Mouse (Mus musculus): ENCODE data around the gene Anxa2.

Anxa2 gene

DNA sequence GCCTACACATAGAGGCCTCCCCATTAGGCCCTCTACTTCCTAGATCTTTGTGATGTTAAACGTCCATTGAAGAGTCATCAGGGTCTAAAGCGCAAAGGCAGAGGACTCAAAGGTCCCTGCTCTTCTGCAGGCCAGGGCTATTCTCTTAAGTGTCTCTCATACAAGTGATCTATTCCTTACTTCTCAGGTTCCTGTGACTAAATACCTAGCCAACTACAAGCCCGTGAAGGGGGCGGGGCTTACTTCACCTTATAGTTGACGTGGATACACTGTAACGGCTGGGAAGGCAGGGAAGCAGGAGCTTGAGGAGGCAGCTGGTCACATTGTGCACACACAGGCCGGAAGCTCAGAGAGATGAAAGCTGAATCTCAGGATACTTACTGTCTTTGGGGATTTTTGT, 6.5 kb downstream of the Anxa2 start:
- no peak for DNase-seq (ENCODE audit: low spot score)

DNA sequence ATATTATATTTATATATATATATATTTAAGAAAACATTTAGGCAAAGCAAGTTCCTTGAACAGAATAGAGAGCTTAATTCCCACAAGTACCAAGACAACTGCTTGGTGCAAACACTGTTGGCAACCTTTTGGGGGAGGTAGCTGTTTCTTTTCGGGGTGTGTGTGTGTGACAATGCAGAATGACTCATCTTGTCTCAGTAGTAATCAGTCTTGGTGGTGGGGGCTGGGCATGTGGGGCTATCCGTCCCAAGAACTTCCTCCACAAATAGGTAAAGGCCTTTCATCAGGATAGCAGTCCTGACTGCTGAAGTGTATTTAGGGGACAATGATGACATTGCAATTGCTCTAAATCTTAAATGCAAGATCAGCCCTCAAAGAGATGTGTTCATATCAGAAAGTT, 9.6 kb downstream of the Anxa2 start:
- DNase-seq (ENCODE audit: low spot score) = no peak

DNA sequence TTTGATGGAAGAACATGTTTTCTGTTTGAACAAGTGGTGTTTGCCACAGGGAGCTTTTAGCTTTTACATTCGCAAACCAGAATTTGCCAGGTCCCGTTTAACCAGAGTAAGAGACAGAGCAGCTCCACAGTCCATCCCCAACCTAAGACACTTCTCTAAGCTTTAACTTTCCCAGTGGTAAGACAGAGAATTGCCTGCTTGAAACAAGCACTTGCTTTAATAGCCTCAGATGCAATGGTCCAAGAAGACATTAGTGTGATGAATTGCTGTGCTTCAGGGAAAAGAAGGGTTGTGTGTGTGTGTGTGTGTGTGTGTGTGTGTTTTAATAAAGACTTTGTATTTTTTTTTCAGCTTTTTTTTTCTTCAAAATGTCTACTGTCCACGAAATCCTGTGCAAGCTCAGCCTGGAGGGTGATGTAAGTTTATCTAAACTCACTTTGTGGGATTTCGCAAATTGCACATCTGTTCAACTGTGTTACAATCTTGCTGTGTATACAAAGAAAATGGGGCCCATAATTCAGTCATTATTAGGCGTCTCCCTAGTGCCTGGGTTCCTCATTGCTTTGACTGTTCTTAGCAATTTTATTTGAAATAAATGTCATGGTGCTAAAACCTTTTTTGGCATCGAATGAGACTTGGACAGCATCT, 10.8 kb downstream of the Anxa2 start:
- no peak for DNase-seq (ENCODE audit: low spot score)

DNA sequence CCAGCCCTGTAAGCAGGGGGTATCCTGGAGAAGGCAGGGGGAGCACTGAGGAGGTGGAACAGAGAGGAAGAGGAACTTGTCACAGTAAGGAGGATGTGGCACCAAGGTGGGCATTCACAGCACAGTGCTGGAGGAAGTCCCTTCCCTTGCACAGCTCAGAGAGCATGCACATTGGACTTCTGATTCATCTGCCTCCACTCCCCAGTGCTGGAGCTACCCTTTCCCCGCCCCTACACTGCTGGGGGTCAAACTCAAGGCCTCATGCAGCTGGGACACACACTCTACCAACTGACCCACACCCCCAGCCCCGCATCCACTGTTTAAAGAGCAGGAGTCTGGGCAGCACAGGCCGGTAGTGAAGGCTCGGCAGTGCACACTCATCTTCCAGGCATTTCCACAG, 12.7 kb downstream of the Anxa2 start:
- DNase-seq (ENCODE audit: low spot score) = no peak

DNA sequence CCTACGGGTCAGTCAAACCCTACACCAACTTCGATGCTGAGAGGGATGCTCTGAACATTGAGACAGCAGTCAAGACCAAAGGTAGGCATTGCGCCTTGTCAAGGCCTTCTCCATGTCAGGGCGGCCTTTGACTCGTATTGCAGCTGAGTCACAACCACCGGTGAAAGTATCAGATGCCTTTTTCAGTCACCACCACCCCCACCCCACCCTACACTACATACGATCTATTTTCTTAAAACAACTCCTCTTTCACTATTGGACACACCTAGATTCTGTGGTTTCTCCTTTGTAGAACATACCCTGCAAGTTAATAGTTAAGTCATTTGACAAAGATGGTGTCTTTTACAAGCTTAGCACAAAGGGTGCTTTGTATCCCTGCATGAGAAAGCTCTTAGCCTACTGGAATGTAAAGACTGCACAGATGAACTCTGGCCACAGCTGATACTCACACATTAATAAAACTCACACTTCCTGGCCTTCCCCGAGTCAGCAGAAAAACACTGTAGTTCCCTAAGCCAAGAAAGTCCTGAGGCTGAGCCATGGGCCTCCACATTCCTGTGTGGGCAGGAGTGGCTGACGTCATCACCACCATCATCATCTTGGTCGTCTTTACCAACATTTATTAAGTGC, 14.0 kb downstream of the Anxa2 start:
- DNase-seq (ENCODE audit: low spot score) = no peak

DNA sequence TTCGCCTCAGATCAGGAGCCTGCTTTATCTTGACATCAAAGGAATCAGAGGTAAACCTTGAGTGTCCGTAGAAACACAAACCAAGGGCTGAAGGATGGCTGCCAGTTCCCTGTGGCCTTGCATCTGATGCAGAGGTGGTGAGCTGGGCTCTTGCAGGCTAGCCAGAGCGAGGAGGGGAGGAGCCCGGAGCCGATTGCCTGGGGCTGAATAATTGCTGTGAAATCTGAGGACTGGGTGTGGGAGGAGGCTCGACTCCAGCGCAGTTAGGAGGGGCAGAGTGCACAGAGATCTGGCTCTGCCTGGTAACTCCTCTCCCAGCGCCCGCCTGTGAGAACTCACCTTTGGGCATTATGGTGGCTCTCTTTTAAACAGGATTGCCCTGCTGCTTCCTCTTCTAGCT, 15.6 kb downstream of the Anxa2 start:
- DNase-seq (ENCODE audit: low spot score) = peak; percentile 38

DNA sequence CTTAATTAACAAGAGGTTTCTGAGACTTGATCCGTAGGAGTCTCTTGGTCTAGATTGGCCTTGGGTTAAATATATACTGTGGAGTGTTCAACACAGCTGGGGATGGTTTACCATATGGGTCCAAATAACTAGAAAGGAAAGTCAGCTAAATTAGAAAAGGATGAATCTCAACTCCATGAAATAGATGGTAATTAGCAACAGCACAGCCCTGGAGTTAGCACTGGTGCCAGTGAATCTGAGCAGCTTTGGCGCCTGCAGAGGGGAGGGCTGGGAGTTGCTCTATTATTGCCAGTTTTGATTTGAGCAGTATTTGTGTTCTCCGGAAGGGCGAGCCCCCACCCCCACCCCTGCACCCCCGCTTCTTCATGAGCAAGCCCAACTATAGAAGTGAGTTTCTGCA, 16.9 kb downstream of the Anxa2 start:
- no peak for DNase-seq (ENCODE audit: low spot score)

DNA sequence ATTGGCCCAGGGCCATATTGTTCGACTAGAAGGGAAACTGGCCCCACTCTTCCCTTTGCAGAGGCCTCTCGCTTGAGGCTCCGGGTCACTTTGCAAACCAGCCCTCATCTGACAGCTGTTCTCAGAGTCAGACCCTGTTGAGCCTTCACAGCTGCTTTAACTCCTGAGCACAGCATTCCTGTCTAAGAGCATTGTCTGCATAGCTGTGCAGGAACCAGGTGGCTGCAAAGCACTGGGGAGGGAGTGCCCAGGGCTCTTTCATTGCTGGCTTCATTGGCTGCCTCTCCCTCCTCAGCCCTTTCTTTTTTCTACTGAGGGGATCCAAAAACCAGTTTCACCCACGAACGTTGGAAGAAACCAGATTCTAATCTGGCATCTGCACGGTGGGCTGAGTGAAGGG, 17.5 kb downstream of the Anxa2 start:
- DNase-seq (ENCODE audit: low spot score) = no peak

DNA sequence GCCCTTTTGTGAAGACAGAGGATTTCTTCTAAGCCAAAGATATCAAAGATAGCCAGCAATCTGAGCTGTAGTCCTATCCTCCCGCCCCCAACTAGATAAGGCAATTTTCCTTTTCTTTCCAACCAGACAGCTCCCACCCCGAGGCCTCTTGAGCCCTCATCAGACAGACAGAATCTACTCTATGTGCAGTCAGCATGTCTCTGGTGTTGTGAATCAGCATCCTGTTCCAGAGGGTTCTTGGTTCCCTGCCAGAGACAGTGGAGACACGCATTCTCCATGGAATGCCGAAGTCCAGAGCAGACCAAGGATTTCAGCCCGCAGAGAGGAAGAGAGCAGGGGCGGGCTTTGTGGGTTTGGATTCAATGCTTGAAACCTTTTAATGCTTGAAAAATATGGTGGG, 19.3 kb downstream of the Anxa2 start:
- DNase-seq (ENCODE audit: low spot score) = peak; percentile 56

DNA sequence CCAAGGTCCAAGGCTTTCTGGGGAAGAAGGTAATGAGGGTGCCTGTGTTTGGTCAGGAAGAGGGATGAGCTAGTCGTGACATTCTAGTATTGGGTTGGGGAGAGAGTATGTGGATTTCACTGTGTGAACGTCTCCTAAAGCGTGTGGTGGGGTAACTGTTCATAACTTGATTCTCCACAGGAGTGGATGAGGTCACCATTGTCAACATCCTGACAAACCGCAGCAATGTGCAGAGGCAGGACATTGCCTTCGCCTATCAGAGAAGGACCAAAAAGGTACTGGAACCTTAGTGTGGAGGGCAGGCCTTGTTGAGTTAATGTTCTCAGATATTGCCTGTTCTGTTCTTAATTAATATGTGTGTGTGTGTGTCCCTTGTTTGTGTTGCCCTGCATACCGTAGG, 22.5 kb downstream of the Anxa2 start:
- no peak for DNase-seq (ENCODE audit: low spot score)

DNA sequence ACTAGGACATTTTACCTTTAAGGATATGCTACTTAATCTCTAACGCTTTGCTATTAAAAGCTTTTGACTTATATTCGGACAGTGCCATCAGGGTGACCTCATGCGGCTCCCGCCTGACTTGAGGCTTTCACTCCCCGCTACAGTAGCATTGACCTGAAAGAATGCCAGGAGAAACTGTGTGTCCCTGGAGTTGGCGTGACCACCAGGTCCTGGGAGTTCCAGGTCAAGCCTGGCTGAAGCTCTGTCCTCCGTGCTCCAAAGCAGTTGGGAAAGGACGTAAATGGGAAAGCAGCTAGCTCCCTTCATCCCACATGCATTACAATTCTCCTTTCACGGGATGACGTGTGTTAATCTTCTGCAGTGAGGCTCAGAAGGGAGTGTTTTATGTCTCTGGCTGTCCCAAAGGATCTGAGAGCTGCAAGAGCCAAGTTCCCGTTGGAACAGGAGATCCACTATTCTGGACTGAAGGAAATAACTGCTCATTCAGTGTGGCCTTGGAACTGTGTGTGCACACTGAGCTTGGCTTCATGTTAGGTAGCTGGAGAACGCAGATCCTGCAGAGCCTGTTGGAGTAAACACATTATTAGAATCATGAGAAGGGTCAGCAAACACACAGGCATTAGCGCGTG, 23.9 kb downstream of the Anxa2 start:
- DNase-seq (ENCODE audit: low spot score) = no peak

DNA sequence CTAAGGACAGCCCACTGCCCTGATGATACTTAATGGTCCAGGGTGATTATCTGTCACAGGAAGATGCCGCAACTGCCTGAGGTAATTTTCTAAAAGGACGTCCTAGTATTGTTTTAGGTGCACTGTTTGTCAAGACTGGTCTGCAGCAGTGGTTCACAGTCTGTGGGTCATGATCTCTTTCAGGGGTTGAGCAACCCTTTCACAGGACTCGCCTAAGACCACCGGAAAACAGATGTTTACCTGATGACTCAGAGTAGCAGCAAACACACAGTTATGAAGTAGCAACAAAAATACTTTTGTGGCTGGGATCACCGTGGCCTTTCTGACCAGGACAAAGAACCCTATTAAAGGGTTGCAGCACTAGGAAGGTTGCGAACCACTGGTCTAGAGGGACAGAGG, 24.4 kb downstream of the Anxa2 start:
- no peak for DNase-seq (ENCODE audit: low spot score)

DNA sequence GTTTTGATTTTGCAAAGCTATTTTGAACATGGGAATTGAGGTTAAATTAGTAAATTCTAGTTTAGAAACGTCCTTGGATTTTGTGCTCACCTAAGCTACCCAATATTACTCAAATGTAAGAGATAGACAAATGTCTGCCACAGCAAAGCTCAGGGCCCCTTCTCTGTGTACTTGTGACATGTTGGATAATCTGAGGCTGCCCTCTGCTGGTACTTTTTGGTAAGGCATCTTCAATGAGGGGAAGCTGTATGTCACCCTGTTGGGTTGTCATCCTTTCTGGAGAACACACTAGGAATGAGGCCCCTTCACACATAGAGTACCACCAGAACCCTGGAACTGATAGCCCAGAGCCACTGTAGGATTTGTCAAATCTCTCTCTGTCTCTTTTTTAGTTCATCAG, 26.9 kb downstream of the Anxa2 start:
- peak; percentile 72 for DNase-seq (ENCODE audit: low spot score)

DNA sequence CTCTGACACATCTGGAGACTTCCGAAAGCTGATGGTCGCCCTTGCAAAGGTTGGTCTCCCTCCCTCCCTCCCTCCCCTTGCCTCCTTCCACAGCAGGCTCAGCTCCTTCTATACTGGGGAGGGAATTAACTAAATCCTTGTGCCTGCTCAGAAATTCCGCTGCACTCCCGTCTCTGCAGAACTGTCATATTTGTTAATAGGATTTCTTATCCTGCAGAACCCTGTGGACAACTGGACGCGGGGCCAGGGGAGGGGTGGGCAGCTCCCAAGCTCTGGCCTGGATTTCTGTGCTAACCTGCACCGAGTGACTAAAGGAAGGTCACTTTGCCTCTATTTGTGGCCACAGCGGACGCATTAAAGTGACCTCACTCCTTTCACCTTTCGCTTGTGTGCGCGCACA, 30.4 kb downstream of the Anxa2 start:
- no peak for DNase-seq (ENCODE audit: low spot score)

DNA sequence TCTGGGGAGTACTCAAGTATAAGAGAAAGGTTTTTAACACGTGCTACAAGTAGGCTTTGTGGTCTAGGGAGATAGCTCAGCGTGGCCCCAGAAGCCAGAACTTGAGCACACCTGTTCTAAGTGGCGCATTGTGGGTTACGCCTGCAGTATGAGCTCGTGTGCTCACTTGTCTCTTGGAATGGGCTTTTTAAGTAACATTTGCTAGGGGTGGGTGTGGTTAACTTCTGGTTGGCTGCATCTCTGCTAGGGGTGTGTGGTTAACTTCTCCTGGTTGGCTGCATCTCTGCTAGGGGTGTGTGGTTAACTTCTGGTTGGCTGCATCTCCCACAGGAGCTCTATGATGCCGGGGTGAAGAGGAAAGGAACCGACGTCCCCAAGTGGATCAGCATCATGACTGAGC, 32.7 kb downstream of the Anxa2 start:
- DNase-seq (ENCODE audit: low spot score) = no peak

DNA sequence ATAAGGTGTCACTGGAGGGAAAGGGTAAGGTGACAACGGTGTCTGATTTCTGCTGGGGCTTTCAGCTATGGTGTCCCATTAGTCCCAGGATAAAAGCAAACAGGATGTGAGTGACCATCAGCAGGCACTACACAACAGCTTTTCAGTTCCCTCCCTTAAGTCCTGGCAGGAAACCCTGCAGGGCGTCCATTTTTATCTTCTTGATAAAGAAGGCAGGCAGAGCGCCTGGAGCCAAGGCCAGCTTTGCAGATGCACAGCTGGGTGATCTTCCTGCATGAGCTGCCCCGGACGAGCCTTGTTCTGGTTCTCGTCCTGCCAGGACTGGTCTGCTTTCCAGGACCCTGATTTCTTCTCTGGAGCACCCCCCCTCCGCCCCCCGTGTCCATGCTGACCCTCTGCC, 35.1 kb downstream of the Anxa2 start:
- DNase-seq (ENCODE audit: low spot score) = no peak

DNA sequence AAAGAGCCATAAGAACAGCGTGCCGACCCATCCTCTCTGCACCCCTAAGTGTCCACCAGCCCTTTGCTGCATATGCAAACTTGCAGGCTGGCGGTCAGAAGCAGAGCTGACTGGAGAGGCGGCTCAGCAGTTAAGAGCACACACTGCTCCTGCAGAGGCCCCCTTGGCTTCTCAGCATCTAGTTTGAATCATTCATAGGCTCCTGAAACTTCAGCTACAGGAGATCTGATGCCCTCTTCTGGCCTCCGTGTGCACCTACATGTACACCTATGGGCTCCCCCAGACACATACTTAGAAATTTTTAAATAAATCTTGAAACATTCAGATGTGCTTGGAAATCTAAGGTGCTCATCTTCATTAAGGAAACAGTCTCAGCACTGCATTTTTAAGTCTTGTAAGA, 35.6 kb downstream of the Anxa2 start:
- no peak for DNase-seq (ENCODE audit: low spot score)

DNA sequence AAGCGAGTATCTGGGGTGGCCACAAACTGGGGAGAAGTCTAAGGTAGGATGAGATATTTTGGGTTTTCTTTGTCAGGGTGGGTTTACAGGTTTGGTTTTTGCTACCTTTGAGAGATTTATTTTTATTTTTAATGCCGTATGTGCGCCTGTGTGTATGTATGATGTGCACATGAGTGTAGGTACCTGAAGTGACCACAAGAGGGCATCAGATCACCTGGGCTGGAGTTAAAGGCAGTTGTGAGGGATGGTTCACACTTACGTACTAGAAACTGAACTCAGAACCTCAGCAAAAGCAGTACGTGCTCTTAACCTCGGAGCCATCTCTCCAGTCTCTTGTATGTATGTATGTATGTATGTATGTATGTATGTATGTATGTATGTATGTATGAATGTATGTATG, 39.4 kb downstream of the Anxa2 start:
- no peak for DNase-seq (ENCODE audit: low spot score)

DNA sequence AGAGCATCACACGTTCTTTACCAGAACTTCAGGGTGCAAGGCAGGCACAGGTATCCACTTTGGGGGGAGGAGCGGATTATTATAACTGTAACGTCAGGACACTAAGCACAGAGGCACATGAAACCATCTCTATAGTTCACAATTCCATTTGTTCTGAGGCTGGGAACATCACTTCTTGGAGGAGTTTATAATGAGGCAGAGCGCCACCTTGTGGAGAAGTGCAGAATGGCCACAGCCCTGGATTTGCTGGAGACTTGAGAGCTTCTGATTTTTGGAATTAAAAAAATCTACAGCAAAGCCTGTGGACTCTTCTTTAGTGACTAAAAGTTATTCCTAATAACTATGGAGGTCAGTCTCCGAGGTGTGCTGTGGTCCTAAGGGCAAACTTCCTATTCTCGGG, 49.1 kb downstream of the Anxa2 start:
- peak; percentile 66 for DNase-seq (ENCODE audit: low spot score)

DNA sequence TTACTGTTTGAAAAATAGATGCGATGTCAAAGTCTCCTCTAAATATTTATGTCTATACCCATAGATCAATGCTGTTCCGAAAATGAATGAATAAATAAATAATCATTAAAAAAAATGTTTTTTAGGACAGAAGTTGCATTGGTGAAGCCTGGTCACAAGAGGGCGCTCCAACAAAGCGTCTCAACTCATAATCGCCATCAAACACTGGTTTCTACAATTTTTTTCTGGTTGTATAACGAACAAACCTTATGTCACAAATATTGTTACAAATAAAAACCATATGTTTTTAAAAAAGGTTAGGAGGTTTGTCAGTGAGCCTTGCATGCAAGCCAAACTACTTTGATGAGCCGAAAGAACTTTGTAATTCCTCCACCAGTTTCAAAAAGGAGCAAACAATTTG, 52.2 kb downstream of the Anxa2 start:
- DNase-seq (ENCODE audit: low spot score) = peak; percentile 45

DNA sequence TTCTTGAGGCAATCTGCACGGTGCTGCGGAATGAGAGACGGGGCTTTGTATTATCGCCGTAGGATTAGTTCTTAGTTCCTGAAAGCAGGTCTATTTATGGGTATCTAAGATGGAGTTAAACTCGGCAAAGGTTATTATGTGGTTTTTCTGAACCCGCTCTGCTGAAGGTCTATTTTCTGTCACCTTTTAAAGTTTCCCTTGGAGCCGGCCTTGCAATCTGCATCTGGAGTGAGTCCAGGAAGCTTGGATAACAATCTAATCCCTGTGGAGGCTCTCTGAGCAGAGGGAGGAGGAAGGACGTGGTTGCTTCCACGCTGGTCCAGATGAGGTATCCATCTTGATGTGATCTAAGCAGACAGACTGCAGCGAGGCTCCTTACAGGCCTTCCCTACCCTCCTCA, 53.8 kb downstream of the Anxa2 start:
- DNase-seq (ENCODE audit: low spot score) = no peak

DNA sequence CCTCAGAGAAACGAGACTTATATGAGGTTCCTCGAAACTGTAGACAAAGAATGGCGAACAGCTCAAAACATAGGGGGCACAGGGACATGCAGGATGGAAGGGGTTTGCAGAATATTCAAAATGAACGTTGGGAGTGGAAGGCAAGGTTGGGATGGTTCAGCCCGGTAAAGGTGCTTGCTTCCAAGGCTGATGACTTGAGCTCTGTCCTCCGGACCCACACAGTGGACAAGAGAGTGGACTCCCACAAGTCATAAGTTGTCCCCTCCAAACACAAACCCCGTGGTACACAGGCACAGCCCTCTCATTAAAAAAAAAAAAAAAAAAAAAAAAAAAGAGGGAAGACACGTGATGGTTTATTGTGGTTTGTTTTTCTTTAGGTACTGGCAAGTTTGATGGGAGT, 54.6 kb downstream of the Anxa2 start:
- DNase-seq (ENCODE audit: low spot score) = no peak

DNA sequence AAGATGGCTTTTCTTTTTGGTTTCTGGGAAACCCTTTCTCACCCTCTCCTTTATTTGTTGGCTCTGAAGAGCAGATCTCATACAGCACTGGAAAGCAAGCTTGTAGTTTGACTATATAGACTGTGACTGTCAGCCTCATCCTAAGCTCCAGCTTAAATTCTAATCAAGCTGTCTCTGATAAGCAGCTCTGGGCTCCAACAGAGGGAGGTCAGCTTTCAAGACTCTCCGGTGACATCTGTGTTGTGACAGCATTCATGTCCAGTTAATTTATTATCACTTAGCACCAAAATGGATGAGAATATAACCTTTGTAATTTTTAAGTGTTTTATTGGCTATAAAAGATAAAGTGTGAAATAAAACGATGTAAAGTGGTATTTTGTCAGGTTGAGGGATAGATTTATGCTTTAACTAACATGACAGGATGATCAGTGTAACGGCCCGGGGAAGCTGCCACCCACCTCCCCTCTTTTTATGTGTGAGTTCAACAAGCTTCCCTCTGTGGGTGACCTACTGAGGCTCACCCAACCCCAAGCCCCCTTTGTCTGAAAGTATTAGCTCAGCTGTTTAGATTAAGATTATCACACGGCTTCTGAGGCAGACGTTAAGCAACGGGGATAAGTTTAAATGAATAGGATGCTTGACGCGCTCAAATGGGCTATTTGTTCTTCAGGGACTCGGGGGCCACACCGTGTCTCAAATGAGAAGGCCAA, 58.6 kb downstream of the Anxa2 start:
- no peak for DNase-seq (ENCODE audit: low spot score)
